Mouse (Mus musculus): ENCODE measurements around the gene Brd3. TPM values are rescaled to one million over a fixed set of nuclear protein-coding genes. Genes with fewer than 3 reads are reported as not detected.
"Not testable (repeated sequence)": the region's sequence is repeated elsewhere in the genome, so short reads cannot be mapped to it uniquely, and the experiment has no call there.

Gene Brd3
- polyA plus RNA-seq (2015; fragmentation: Nextera tagmentation; extraction: Ambion mirVana): 89.1 and 90.0 TPM in 2 replicates

DNA sequence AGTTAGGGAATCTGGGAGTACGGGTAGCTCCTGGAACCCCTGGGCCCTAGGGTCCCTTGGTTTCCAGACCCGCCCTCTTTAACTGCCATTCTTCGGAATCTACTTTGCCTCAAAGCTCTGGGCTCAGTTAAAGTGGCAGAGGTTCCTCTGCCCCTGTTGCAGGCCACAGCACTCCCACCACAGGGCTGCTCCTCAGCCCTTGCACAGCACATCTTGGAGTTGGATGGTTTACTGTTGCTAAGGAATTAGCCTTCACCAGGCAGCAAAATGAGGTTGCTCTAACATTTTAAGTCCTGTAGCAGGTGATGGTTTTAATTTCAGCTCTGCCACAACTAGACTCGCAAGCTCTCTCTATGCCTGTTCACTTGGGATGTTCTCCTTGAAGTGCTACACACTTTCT lies at the start of gene Brd3:
Gene Brd3, minus strand, starts transcription at position 101 of the 400 bp plus-strand sequence.
- Histone ChIP-seq H3K9ac (no peak within 1 kb of the TSS), H3K4me1 (peaks cover 30% of the 10 kb centered on the region), H3K4me2 (no peak within 1 kb of the TSS), H3K4me3 (no peak within 1 kb of the TSS), H3K27me3 (no peaks in the 10 kb centered on the region), H3K27ac (no peak within 1 kb of the TSS), H3K9me3 (no peaks in the 10 kb centered on the region), H3K36me3 (no peaks in the 10 kb centered on the region)
- ATAC-seq (ENCODE audit: borderline replicate concordance, extremely low read depth, low FRiP score, low TSS enrichment): no peak
- WGBS: 67% methylated on average over 4 of the region's 4 CpGs

DNA sequence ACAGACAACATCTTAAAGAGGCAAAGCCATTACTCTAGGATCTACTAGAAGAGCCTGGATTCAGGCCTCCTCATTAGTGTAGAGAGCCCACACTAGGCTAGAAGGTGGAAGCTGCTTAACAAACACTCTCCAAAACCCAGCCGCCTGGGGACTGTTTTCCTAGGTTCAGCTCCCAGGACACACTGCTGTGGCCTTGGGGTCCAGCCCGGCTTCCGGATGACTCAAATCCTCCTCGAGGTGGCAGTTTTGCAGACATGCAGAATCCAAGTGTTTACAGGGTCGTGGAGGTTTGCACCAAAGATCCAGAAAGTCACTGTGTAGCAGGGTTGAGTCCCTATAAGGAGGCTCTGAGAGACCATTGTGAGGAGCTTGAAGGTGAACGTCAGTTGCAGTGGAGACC lies 49.5 kb upstream of the Brd3 start:
- no peak overlapping the region for H3K4me3 ChIP-seq
- 75% methylated on average over 6 of the region's 6 CpGs for WGBS

DNA sequence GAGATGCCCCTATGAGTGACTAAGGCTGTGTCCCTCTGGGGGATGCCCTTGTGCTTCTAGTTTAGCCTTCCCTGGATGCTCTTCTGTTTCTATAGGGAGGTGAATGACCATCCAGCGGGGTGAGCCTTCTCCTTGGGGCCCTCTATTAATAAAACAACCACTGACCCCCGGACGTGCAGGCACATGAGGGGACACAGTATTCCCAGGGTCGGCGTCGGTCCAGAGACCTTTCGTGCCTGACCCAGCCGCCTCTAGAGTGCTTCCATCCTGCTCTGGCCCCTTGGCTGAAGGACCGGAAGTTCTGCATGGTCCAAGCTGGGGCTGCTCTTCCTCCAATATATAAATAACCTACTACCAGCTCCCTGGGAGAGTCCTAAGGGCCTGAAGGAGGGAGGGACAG lies 46.8 kb upstream of the Brd3 start:
- H3K9me3 ChIP-seq: no peaks in the 10 kb centered on the region
- H3K27ac ChIP-seq: peak overlapping the region; percentile 64
- ATAC-seq (ENCODE audit: borderline replicate concordance, extremely low read depth, low FRiP score, low TSS enrichment): peak; percentile 67
- 61% methylated on average over 9 of the region's 9 CpGs for WGBS
- H3K4me3 ChIP-seq: no peak overlapping the region
- H3K4me2 ChIP-seq: no peak overlapping the region
- H3K36me3 ChIP-seq: no peaks in the 10 kb centered on the region
- no peaks in the 10 kb centered on the region for H3K27me3 ChIP-seq
- no peak overlapping the region for H3K9ac ChIP-seq
- H3K4me1 ChIP-seq: peaks cover 18% of the 10 kb centered on the region

More for the DNA sequence above, 49.5 kb upstream of the Brd3 start:
- Histone ChIP-seq H3K9me3 (no peaks in the 10 kb centered on the region), H3K4me2 (no peak overlapping the region), H3K4me1 (peaks cover 18% of the 10 kb centered on the region), H3K36me3 (no peaks in the 10 kb centered on the region), H3K9ac (no peak overlapping the region), H3K27me3 (no peaks in the 10 kb centered on the region), H3K27ac (no peak overlapping the region)
- no peak for ATAC-seq (ENCODE audit: borderline replicate concordance, extremely low read depth, low FRiP score, low TSS enrichment)

DNA sequence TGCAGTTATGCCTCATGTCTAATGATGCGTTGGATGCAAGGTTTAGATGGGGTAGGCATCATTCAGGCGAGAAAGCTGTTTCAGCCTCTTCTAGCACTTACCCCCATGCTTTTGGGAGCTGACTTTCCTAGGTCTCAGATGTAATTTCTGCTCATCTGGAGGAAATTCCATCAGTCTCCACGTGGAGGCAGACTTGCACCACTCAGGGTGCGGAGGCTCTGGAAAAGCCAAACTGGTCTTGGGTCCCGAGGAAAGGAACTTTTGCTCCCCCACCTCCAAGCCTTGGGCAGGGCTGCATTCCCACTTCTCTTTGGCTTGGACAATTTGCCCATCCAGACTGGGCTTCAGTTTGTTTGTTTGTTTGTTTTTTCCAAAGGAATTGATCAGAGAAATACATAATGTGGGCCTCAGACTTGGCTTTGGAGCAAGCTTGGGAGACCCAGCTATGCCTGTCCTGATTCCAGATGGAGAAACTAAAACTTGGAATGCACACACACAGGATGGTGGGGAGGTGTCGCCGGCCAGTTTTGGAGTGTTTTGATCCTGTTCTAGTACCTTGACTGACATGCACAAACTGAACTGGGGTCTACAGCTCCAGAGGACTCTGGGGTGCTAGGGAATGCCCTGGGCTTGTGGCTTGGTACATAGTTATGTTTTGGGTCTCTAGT lies 45.3 kb upstream of the Brd3 start:
- WGBS: 17% methylated on average over 7 of the region's 7 CpGs
- H3K4me3 ChIP-seq: no peak overlapping the region
- no peak overlapping the region for H3K27ac ChIP-seq
- no peak overlapping the region for H3K9ac ChIP-seq
- no peaks in the 10 kb centered on the region for H3K36me3 ChIP-seq
- H3K4me1 ChIP-seq: peaks cover 18% of the 10 kb centered on the region
- H3K9me3 ChIP-seq: no peaks in the 10 kb centered on the region
- ATAC-seq (ENCODE audit: borderline replicate concordance, extremely low read depth, low FRiP score, low TSS enrichment): peak; percentile 34; the same call in 1 of the 2 replicates
- no peak overlapping the region for H3K4me2 ChIP-seq
- H3K27me3 ChIP-seq: no peaks in the 10 kb centered on the region

DNA sequence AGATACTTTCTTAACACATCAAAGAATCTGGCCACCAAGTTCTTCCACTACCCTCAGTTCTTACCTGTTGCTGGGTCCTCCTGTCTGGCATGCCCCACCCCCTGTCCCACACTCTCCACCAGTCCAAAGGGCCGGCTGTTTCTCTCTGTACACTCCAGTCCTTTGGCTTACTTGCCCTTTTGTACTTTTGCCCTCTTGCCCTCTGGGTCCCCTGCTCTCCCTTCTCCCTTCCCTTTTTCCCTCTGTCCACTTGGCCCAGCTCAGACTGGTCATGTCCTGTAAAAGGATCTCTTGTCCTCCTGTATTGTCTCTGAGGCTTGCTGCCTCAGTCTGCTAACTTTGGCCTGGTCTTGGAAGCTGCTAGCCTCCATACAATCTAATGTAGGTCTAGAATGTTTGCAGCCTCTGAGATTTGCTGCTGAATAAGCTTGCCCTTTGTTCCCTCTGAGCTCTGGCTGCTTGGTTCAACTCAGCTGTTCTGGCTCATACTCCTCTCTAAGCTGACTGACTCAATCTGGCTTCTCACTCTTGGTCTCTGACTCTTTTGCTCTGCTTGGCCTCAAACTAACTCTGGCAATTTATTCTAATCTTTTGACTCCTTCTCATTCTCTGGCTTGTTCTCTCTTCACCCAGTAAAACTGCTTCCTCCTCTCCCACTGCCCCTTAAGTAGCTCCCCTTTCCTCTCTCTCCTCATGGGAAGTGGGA lies 41.4 kb upstream of the Brd3 start:
- H3K4me3 ChIP-seq: no peak overlapping the region
- no peak overlapping the region for H3K27ac ChIP-seq
- no peaks in the 10 kb centered on the region for H3K36me3 ChIP-seq
- no peak overlapping the region for H3K4me2 ChIP-seq
- WGBS: 77% methylated on average over 1 of the region's 1 CpGs
- H3K27me3 ChIP-seq: no peaks in the 10 kb centered on the region
- ATAC-seq (ENCODE audit: borderline replicate concordance, extremely low read depth, low FRiP score, low TSS enrichment): no peak
- H3K9ac ChIP-seq: no peak overlapping the region
- peaks cover 9% of the 10 kb centered on the region for H3K4me1 ChIP-seq
- H3K9me3 ChIP-seq: no peaks in the 10 kb centered on the region

DNA sequence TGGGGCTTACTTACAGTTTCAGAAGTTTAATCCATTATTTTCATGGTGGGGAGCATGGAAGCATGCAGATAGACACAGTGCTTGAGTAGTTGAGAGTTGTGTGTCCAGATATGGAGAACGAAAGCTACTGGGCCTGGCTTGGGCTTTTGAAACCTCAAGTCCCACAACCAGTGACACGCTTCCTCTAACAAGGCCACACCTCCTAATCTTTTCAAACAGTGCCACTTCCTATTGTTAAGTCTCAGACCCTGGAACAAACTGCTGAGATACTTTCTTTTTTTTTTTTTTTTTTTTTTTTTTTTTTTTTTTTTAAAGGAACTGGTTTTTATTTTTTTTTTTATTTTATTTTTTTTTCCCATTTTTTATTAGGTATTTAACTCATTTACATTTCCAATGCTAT lies 40.5 kb upstream of the Brd3 start:
- peaks cover 4% of the 10 kb centered on the region for H3K4me1 ChIP-seq
- H3K4me3 ChIP-seq: no peak overlapping the region
- no peaks in the 10 kb centered on the region for H3K36me3 ChIP-seq
- ATAC-seq (ENCODE audit: borderline replicate concordance, extremely low read depth, low FRiP score, low TSS enrichment): no peak
- WGBS: 85% methylated on average over 2 of the region's 2 CpGs
- H3K27ac ChIP-seq: no peak overlapping the region
- no peak overlapping the region for H3K4me2 ChIP-seq
- H3K27me3 ChIP-seq: no peaks in the 10 kb centered on the region
- H3K9ac ChIP-seq: no peak overlapping the region
- no peaks in the 10 kb centered on the region for H3K9me3 ChIP-seq

DNA sequence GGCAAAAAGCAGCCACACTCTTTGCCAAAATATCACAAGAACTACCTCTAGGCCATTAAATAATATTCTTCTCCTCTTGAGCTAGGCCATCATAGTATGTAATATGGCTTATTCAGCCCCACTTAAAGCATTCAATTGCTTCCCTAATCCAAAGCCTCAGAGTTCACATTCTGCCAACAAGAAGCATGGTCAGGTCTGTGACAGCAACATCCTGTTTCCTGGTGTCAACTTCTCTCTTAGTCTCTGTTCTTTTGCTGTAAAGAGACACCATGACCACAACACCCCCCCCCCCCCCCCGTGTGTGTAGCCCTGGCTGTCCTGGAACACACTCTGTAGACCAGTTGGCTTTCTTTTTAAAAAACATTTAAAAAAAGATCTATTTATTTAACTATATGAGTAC lies 39.9 kb upstream of the Brd3 start:
- H3K9me3 ChIP-seq: no peaks in the 10 kb centered on the region
- H3K4me3 ChIP-seq: no peak overlapping the region
- ATAC-seq (ENCODE audit: borderline replicate concordance, extremely low read depth, low FRiP score, low TSS enrichment): no peak
- no peaks in the 10 kb centered on the region for H3K36me3 ChIP-seq
- no peaks in the 10 kb centered on the region for H3K27me3 ChIP-seq
- H3K27ac ChIP-seq: no peak overlapping the region
- H3K4me1 ChIP-seq: no peaks in the 10 kb centered on the region
- no peak overlapping the region for H3K9ac ChIP-seq
- 35% methylated on average over 1 of the region's 1 CpGs for WGBS
- H3K4me2 ChIP-seq: no peak overlapping the region

DNA sequence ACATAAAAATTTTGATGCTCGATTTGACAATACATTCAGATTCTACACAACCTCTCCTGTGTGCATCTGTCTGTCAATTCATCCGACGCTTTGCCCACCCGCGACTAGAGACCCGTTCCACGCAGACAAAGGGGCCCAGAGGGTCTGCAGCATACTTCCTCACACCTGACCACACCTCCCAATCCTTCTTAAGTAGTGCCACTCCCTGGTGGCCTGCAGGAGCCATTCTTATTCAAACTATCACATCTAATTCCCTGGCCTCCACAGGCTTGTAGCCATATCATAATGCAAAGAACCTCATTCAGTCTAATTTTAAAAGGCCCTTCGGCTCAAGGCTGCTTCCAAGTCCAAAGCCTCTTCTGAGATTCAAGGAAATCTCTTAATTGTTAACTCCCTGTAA lies 38.6 kb upstream of the Brd3 start:
- not testable (repeated sequence) for H3K9me3 ChIP-seq; H3K27ac ChIP-seq; H3K27me3 ChIP-seq; H3K4me1 ChIP-seq; ATAC-seq (ENCODE audit: borderline replicate concordance, extremely low read depth, low FRiP score, low TSS enrichment); H3K36me3 ChIP-seq; H3K9ac ChIP-seq; H3K4me2 ChIP-seq; H3K4me3 ChIP-seq
- whole genome bisulfite sequencing: 91% methylated on average over 8 of the region's 8 CpGs

DNA sequence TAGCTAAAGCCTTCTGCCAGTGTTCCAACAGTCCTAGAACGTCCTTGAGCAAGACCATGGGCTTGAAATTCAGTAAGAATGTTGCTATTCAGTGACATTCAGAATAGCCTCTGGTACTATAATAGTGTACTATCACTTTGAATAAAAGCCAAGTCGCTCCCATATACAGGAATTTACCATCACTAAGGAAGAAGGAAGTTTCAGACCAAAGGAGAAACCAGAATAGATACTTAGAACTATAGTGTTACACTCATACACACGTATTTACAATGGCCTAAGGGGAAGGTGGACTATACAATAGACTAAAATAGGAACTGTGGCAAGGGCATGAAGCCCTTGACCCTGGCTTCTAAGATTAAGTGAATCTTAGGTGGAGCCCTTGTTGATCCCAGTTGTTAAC lies 38.1 kb upstream of the Brd3 start:
- peaks cover 10% of the 10 kb centered on the region for H3K4me1 ChIP-seq
- not testable (repeated sequence) for H3K36me3 ChIP-seq; H3K9ac ChIP-seq; H3K27ac ChIP-seq; H3K9me3 ChIP-seq; H3K4me2 ChIP-seq; H3K4me3 ChIP-seq; ATAC-seq (ENCODE audit: borderline replicate concordance, extremely low read depth, low FRiP score, low TSS enrichment); H3K27me3 ChIP-seq
- 77% methylated on average over 3 of the region's 3 CpGs for WGBS

DNA sequence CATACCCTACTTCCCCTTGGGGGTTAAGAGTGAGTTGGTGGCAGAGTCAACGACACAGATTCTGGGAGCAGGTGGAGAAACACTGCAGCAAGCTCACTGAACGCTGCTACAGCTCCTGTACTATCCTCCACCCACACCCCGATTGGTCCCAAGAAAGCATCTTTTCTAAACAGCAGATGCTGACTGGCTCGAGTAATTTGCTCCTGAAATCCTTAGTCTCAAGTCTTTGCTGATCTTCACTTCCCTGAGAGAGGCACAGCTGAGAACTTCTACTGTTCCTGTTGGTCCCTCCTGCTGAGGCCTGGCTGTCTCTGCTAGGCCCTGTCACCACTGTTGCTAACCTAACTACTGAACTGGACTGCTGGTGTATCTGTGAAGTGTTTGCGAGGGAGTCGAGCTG lies 37.2 kb upstream of the Brd3 start:
- peaks cover 11% of the 10 kb centered on the region for H3K4me1 ChIP-seq
- H3K27ac ChIP-seq: no peak overlapping the region
- no peak overlapping the region for H3K4me3 ChIP-seq
- no peak overlapping the region for H3K9ac ChIP-seq
- no peaks in the 10 kb centered on the region for H3K36me3 ChIP-seq
- H3K4me2 ChIP-seq: no peak overlapping the region
- no peak for ATAC-seq (ENCODE audit: borderline replicate concordance, extremely low read depth, low FRiP score, low TSS enrichment)
- H3K27me3 ChIP-seq: no peaks in the 10 kb centered on the region
- WGBS: 87% methylated on average over 6 of the region's 6 CpGs
- H3K9me3 ChIP-seq: no peaks in the 10 kb centered on the region

DNA sequence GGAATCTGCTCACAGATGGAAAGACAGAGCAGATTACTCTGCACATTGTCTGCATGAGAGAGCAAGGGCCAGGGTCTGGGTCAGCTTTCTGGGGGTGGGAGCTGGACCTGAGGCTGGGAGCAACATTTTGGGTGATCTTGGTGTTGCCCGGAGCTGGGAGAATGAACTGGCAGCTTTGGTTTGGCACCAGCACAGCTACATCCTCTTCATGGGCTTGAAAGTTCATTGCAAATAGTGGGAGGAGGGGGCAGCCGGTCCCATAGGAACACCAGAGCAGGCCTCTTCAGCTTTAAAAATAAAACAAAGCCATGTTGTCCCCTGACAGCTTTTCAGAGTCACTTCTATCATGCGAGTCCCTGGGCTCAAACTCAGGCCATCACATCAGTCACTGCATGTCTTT lies 33.8 kb upstream of the Brd3 start:
- peak overlapping the region; percentile 46; the same call in 1 of the 2 replicates for H3K9ac ChIP-seq
- no peaks in the 10 kb centered on the region for H3K9me3 ChIP-seq
- ATAC-seq (ENCODE audit: borderline replicate concordance, extremely low read depth, low FRiP score, low TSS enrichment): no peak
- H3K4me1 ChIP-seq: peaks cover 15% of the 10 kb centered on the region
- peaks cover 10% of the 10 kb centered on the region; the same call in 1 of the 2 replicates for H3K36me3 ChIP-seq
- peak overlapping the region; percentile 73 for H3K4me2 ChIP-seq
- H3K27me3 ChIP-seq: no peaks in the 10 kb centered on the region
- H3K4me3 ChIP-seq: peak overlapping the region; percentile 45; the same call in 1 of the 2 replicates
- 62% methylated on average over 3 of the region's 3 CpGs for WGBS
- peak overlapping the region; percentile 85 for H3K27ac ChIP-seq

DNA sequence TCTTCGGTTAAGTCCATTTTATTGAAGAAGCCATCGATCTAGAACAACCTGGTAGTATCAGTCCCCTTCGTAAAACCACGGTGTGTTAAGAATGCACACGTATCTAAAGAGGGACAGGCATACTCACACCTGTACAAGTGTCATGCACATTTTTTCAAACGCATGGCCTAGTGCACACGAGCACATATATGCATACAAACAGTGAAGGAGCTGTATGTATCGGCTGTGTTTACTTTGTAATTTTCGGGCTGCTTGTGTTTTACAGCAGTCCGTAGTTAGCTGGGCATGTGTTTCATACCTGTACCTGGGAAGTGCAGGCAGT lies 33.0 kb upstream of the Brd3 start:
- H3K9ac ChIP-seq: peak overlapping the region; percentile 46
- peak overlapping the region; percentile 85 for H3K27ac ChIP-seq
- H3K4me3 ChIP-seq: peak overlapping the region; percentile 45
- peaks cover 17% of the 10 kb centered on the region for H3K36me3 ChIP-seq
- H3K4me1 ChIP-seq: peaks cover 15% of the 10 kb centered on the region
- 15% methylated on average over 10 of the region's 10 CpGs for WGBS
- ATAC-seq (ENCODE audit: borderline replicate concordance, extremely low read depth, low FRiP score, low TSS enrichment): peak; percentile 15; the same call in 1 of the 2 replicates
- no peaks in the 10 kb centered on the region for H3K9me3 ChIP-seq
- H3K4me2 ChIP-seq: peak overlapping the region; percentile 73
- no peaks in the 10 kb centered on the region for H3K27me3 ChIP-seq
